Mouse (Mus musculus): ENCODE data around the gene Jmjd8.

- TF ChIP-seq POLR2A (IDR thresholded peaks at IDR 0.05; ENCODE audit: insufficient read depth, low read length) = no peak
- TF ChIP-seq CTCF (IDR thresholded peaks at IDR 0.05; ENCODE audit: low read depth, low read length) = no peak
These were observed 46.1 kb downstream of the Jmjd8 start, which contains the start of gene Mettl26 for GRCm38 (mm10) chr17:25874721-25875170.

Measured in ES-Bruce4 (cell line).